Mouse (Mus musculus) hindbrain, embryonic 16.5 days (tissue): Measurements from ENCODE around the gene Tmem209. TPM values are rescaled to one million over a fixed set of nuclear protein-coding genes. Genes with fewer than 3 reads are reported as not detected.
A peak's percentile ranks its signal among the peaks of the same experiment; 100 is the strongest.

Experiments used
- ATAC-seq: fragments of 200-750 bp; cut with Nextera tagmentation; 2 replicates; pipeline ENCODE4 v1.8.0; 2017; ENCODE audit warnings: moderate TSS enrichment, moderate library complexity
- H3K27ac ChIP-seq: fragments of 300-500 bp; sonication (generic); 2 replicates; pipeline ENCODE4 v1.5.1; 2014; ENCODE audit warnings: low read depth, mild to moderate bottlenecking, control low read depth, low read length, moderate library complexity
- H3K27me3 ChIP-seq: fragments of 300-500 bp; sonication (generic); replicated peaks from 2 replicates; pipeline ENCODE4 v1.6.1; 2014; ENCODE audit warnings: low read length; ENCODE audit not compliant: control insufficient read depth, insufficient read depth
- H3K36me3 ChIP-seq: fragments of 300-500 bp; sonication (generic); 2 replicates; pipeline ENCODE4 v1.6.1; 2014; ENCODE audit warnings: mild to moderate bottlenecking, low read length, moderate library complexity, mixed read lengths; ENCODE audit not compliant: control insufficient read depth, insufficient read depth
- H3K4me1 ChIP-seq: fragments of 300-500 bp; sonication (generic); 2 replicates; pipeline ENCODE4 v1.6.1; 2014; ENCODE audit warnings: low read depth, low read length; ENCODE audit not compliant: control insufficient read depth, insufficient read depth
- H3K4me2 ChIP-seq: fragments of 300-500 bp; sonication (generic); 2 replicates; pipeline ENCODE4 v1.6.1; 2014; ENCODE audit warnings: mild to moderate bottlenecking, low read length, control low read depth, moderate library complexity
- H3K4me3 ChIP-seq: fragments of 300-500 bp; sonication (generic); 2 replicates; pipeline ENCODE4 v1.5.1; 2014; ENCODE audit warnings: mild to moderate bottlenecking, low read length, control low read depth, moderate library complexity
- H3K9ac ChIP-seq: fragments of 300-500 bp; sonication (generic); 2 replicates; pipeline ENCODE4 v1.6.1; 2014; ENCODE audit warnings: low read depth, mild to moderate bottlenecking, control low read depth, low read length, moderate library complexity
- H3K9me3 ChIP-seq: fragments of 300-500 bp; sonication (generic); 2 replicates; pipeline ENCODE4 v1.6.1; 2014; ENCODE audit warnings: mild to moderate bottlenecking, low read length, moderate library complexity; ENCODE audit not compliant: control insufficient read depth
- WGBS: fragments of 180-500 bp; shearing (Covaris S2); extraction: QIAGEN DNeasy Blood & Tissue Kit; methylation state at CpG from one replicate; pipeline ENCODE4 v1.1.7; 2014; 5-methylcytosine and 5-hydroxymethylcytosine counted together
- polyA plus RNA-seq: library from polyadenylated mRNA; unstranded; fragments of >200 nt; fragmentation: Nextera tagmentation; extraction: Ambion mirVana; gene quantifications from 2 replicates; pipeline ENCODE4 v1.2.1, GENCODE M21; 2015

Gene Tmem209
- polyA plus RNA-seq, 1 experiment from 2014 or later: 25.6 TPM

- H3K27ac ChIP-seq: no peak within 1 kb of the TSS
- no peaks in the 10 kb centered on the region for H3K27me3 ChIP-seq
- ATAC-seq: no peak
- no peaks in the 10 kb centered on the region for H3K36me3 ChIP-seq
- no peak within 1 kb of the TSS for H3K9ac ChIP-seq
- no peaks in the 10 kb centered on the region for H3K9me3 ChIP-seq
- H3K4me1 ChIP-seq: no peaks in the 10 kb centered on the region; the same call in none of the 2 replicates
- no peak within 1 kb of the TSS for H3K4me3 ChIP-seq
- H3K4me2 ChIP-seq: no peak within 1 kb of the TSS
- 82% methylated on average over 11 of the region's 11 CpGs for WGBS
Measured at GRCm38 (mm10) chr6:30541009-30541799, 31.6 kb upstream of the Tmem209 start, which contains the start of gene Cpa2. Gene Cpa2, plus strand, starts transcription at chr6:30541582.

GRCm38 (mm10) chr6:30538800-30539199 is 29.2 kb upstream of the Tmem209 start:
- Histone ChIP-seq H3K27me3 (no peaks in the 10 kb centered on the region), H3K9me3 (no peaks in the 10 kb centered on the region), H3K9ac (no peak overlapping the region), H3K27ac (no peak overlapping the region), H3K4me3 (no peak overlapping the region), H3K36me3 (no peaks in the 10 kb centered on the region), H3K4me2 (no peak overlapping the region), H3K4me1 (no peaks in the 10 kb centered on the region; the same call in none of the 2 replicates)
- ATAC-seq: no peak
- WGBS: 86% methylated on average over 5 of the region's 5 CpGs

GRCm38 (mm10) chr6:30538240-30538639 is 28.7 kb upstream of the Tmem209 start:
- WGBS: 76% methylated on average over 10 of the region's 10 CpGs
- Histone ChIP-seq H3K36me3 (no peaks in the 10 kb centered on the region), H3K4me1 (no peaks in the 10 kb centered on the region; the same call in 1 of the 2 replicates), H3K9me3 (no peaks in the 10 kb centered on the region), H3K9ac (no peak overlapping the region), H3K27me3 (no peaks in the 10 kb centered on the region), H3K4me3 (no peak overlapping the region), H3K27ac (no peak overlapping the region), H3K4me2 (no peak overlapping the region)
- no peak for ATAC-seq

- Histone ChIP-seq H3K36me3 (no peaks in the 10 kb centered on the region), H3K27ac (no peak overlapping the region), H3K9ac (no peak overlapping the region), H3K4me2 (no peak overlapping the region), H3K4me1 (no peaks in the 10 kb centered on the region), H3K27me3 (no peaks in the 10 kb centered on the region), H3K4me3 (no peak overlapping the region), H3K9me3 (no peaks in the 10 kb centered on the region)
- WGBS: 57% methylated on average over 3 of the region's 3 CpGs
- no peak for ATAC-seq
Measured at GRCm38 (mm10) chr6:30535340-30535739, 25.8 kb upstream of the Tmem209 start.

- Histone ChIP-seq H3K27me3 (no peaks in the 10 kb centered on the region), H3K4me2 (no peak overlapping the region), H3K36me3 (no peaks in the 10 kb centered on the region), H3K9ac (no peak overlapping the region), H3K9me3 (no peaks in the 10 kb centered on the region), H3K4me1 (peaks cover 7% of the 10 kb centered on the region), H3K4me3 (no peak overlapping the region), H3K27ac (no peak overlapping the region)
- no peak for ATAC-seq
- 63% methylated on average over 6 of the region's 6 CpGs for WGBS
Measured at GRCm38 (mm10) chr6:30528800-30529199, 19.2 kb upstream of the Tmem209 start.

GRCm38 (mm10) chr6:30526586-30527515 is 17.3 kb upstream of the Tmem209 start:
- H3K4me2 ChIP-seq: peak overlapping the region; percentile 45
- H3K9ac ChIP-seq: peak overlapping the region; percentile 56
- no peaks in the 10 kb centered on the region for H3K9me3 ChIP-seq
- H3K36me3 ChIP-seq: no peaks in the 10 kb centered on the region
- no peaks in the 10 kb centered on the region for H3K27me3 ChIP-seq
- WGBS: 13% methylated on average over 19 of the region's 19 CpGs
- H3K27ac ChIP-seq: peak overlapping the region; percentile 74
- H3K4me3 ChIP-seq: 0 out of 2 replicates have a peak overlapping the region, but pooled peaks have one; percentile 6
- peak; percentile 79 for ATAC-seq
- H3K4me1 ChIP-seq: peaks cover 7% of the 10 kb centered on the region

- Histone ChIP-seq H3K4me2 (no peak overlapping the region), H3K36me3 (no peaks in the 10 kb centered on the region), H3K4me3 (no peak overlapping the region), H3K27me3 (no peaks in the 10 kb centered on the region), H3K4me1 (peaks cover 7% of the 10 kb centered on the region), H3K9ac (no peak overlapping the region), H3K9me3 (no peaks in the 10 kb centered on the region), H3K27ac (no peak overlapping the region)
- 51% methylated on average over 7 of the region's 7 CpGs for WGBS
- ATAC-seq: no peak
Measured at GRCm38 (mm10) chr6:30525456-30526332, 16.1 kb upstream of the Tmem209 start.

GRCm38 (mm10) chr6:30520400-30520799 is 10.8 kb upstream of the Tmem209 start:
- WGBS: 62% methylated on average over 11 of the region's 11 CpGs
- Histone ChIP-seq H3K36me3 (no peaks in the 10 kb centered on the region), H3K27ac (no peak overlapping the region), H3K4me3 (no peak overlapping the region), H3K9ac (no peak overlapping the region), H3K9me3 (no peaks in the 10 kb centered on the region), H3K27me3 (no peaks in the 10 kb centered on the region), H3K4me1 (no peaks in the 10 kb centered on the region), H3K4me2 (no peak overlapping the region)
- no peak for ATAC-seq
